Mouse (Mus musculus) MEL (cell line): ENCODE data around the gene Apoc4. TPM values are rescaled to one million over a fixed set of nuclear protein-coding genes. Genes with fewer than 3 reads are reported as not detected.

Source experiments
- DNase-seq: peaks from one replicate; pipeline ENCODE4 v3.0.0; 2011; ENCODE audit warnings: low read depth, low spot score
- H3K27ac ChIP-seq: 2 replicates; pipeline ENCODE4 v1.5.1; 2012; ENCODE audit warnings: low read depth, mild to moderate bottlenecking, control low read depth, low read length, moderate library complexity; ENCODE audit not compliant: control insufficient read depth
- H3K27me3 ChIP-seq, 2 experiments: fragments of 150-350 bp in 1 of 2; sonication (generic) in 1 of 2; 2 replicates each; pipeline ENCODE4 v1.6.1; 2012; ENCODE audit warnings: low read length in 2 of 2, mild to moderate bottlenecking in 2 of 2, improper control_type of control experiment in 1 of 2, moderate library complexity in 1 of 2; ENCODE audit not compliant: insufficient read depth in 2 of 2, control insufficient read depth in 1 of 2
- H3K36me3 ChIP-seq, 2 experiments: 2 replicates each; pipeline ENCODE4 v1.6.1; 2012 to 2014; ENCODE audit warnings: low read length in 2 of 2, improper control_type of control experiment in 1 of 2, inconsistent platforms in 1 of 2, mild to moderate bottlenecking in 1 of 2; ENCODE audit not compliant: insufficient read depth in 2 of 2, control insufficient read depth in 1 of 2
- H3K4me1 ChIP-seq, 2 experiments: fragments of 150-350 bp in 1 of 2; sonication (generic) in 1 of 2; 2 replicates each; pipeline ENCODE4 v1.6.1; 2012; ENCODE audit warnings: low read length in 2 of 2, improper control_type of control experiment in 1 of 2, mild to moderate bottlenecking in 1 of 2; ENCODE audit not compliant: insufficient read depth in 2 of 2, control insufficient read depth in 1 of 2
- H3K4me3 ChIP-seq, 2 experiments: fragments of 150-350 bp in 1 of 2; sonication (generic) in 1 of 2; 2 replicates each; pipeline ENCODE4 v1.5.1; 2012; ENCODE audit warnings: low read depth in 2 of 2, low read length in 2 of 2, mild to moderate bottlenecking in 2 of 2, moderate library complexity in 2 of 2, control low read depth in 1 of 2, improper control_type of control experiment in 1 of 2; ENCODE audit not compliant: control insufficient read depth in 1 of 2, insufficient read depth in 1 of 2
- H3K79me2 ChIP-seq: 2 replicates; pipeline ENCODE4 v1.6.1; 2012; ENCODE audit warnings: mild to moderate bottlenecking, low read length, moderate library complexity; ENCODE audit not compliant: control insufficient read depth, poor library complexity, insufficient read depth
- H3K9ac ChIP-seq: 2 replicates; pipeline ENCODE4 v1.6.1; 2012; ENCODE audit warnings: low read depth, mild to moderate bottlenecking, control low read depth, low read length, moderate library complexity; ENCODE audit not compliant: control insufficient read depth, poor library complexity, severe bottlenecking
- H3K9me3 ChIP-seq: fragments of 150-350 bp; sonication (generic); replicated peaks from 2 replicates; pipeline ENCODE4 v1.6.1; 2012; ENCODE audit warnings: mild to moderate bottlenecking, low read length, improper control_type of control experiment, moderate library complexity; ENCODE audit not compliant: insufficient read depth
- CTCF ChIP-seq, 3 experiments: IDR thresholded peaks in 2 of 3; conservative IDR thresholded peaks in 1 of 3; 2 replicates each; pipeline ENCODE4 v1.5.1; 2011 to 2012; ENCODE audit warnings: low read length in 3 of 3, low read depth in 2 of 3, mild to moderate bottlenecking in 2 of 3, improper control_type of control experiment in 1 of 3, inconsistent platforms in 1 of 3, mixed read lengths in 1 of 3, moderate library complexity in 1 of 3; ENCODE audit not compliant: control insufficient read depth in 1 of 3, insufficient read depth in 1 of 3, poor library complexity in 1 of 3, severe bottlenecking in 1 of 3
- E2F4 ChIP-seq: IDR thresholded peaks from 2 replicates; pipeline ENCODE4 v1.6.1; 2011; ENCODE audit warnings: low read depth, low read length, improper control_type of control experiment, borderline replicate concordance
- ELF1 ChIP-seq: IDR thresholded peaks from 2 replicates; pipeline ENCODE4 v1.6.1; 2014; ENCODE audit warnings: low read depth, mild to moderate bottlenecking, inconsistent platforms, low read length, improper control_type of control experiment, moderate library complexity
- GABPA ChIP-seq: IDR thresholded peaks from 2 replicates; pipeline ENCODE4 v1.6.1; 2012; ENCODE audit warnings: low read depth, mild to moderate bottlenecking, inconsistent platforms, low read length, improper control_type of control experiment, moderate library complexity
- GATA1 ChIP-seq: IDR thresholded peaks from 2 replicates; pipeline ENCODE4 v1.6.1; 2011; ENCODE audit warnings: low read depth, low read length, improper control_type of control experiment
- JUND ChIP-seq: IDR thresholded peaks from 2 replicates; pipeline ENCODE4 v1.6.1; 2011; ENCODE audit warnings: low read depth, mild to moderate bottlenecking, improper control_type of control experiment, low read length
- MXI1 ChIP-seq: IDR thresholded peaks from 2 replicates; pipeline ENCODE4 v1.6.1; 2011; ENCODE audit warnings: mild to moderate bottlenecking, low read depth, low read length, improper control_type of control experiment
- MYB ChIP-seq: IDR thresholded peaks from 2 replicates; pipeline ENCODE4 v1.6.1; 2011; ENCODE audit warnings: mild to moderate bottlenecking, low read depth, low read length, improper control_type of control experiment
- NELFE ChIP-seq: IDR thresholded peaks from 2 replicates; pipeline ENCODE4 v1.6.1; 2011; ENCODE audit warnings: low read depth, low read length, improper control_type of control experiment
- POLR2AphosphoS2 ChIP-seq: IDR thresholded peaks from 2 replicates; pipeline ENCODE4 v1.6.1; 2011; ENCODE audit warnings: low read length, improper control_type of control experiment
- RAD21 ChIP-seq: IDR thresholded peaks from 2 replicates; pipeline ENCODE4 v1.6.1; 2011; ENCODE audit warnings: mild to moderate bottlenecking, low read depth, low read length, improper control_type of control experiment
- SIN3A ChIP-seq: IDR thresholded peaks from 2 replicates; pipeline ENCODE4 v1.6.1; 2012; ENCODE audit warnings: low read length, improper control_type of control experiment, inconsistent platforms
- USF2 ChIP-seq, 2 experiments: IDR thresholded peaks; 2 replicates each; pipeline ENCODE4 v1.6.1; 2011 to 2012; ENCODE audit warnings: improper control_type of control experiment in 2 of 2, low read length in 2 of 2, borderline replicate concordance in 1 of 2, inconsistent platforms in 1 of 2, low read depth in 1 of 2, mild to moderate bottlenecking in 1 of 2; ENCODE audit not compliant: insufficient read depth in 1 of 2
- ZC3H11A ChIP-seq: IDR thresholded peaks from 2 replicates; pipeline ENCODE4 v1.6.1; 2012; ENCODE audit warnings: low read depth, mild to moderate bottlenecking, inconsistent platforms, low read length, improper control_type of control experiment
- ZKSCAN1 ChIP-seq: IDR thresholded peaks from 2 replicates; pipeline ENCODE4 v1.6.1; 2012; ENCODE audit warnings: low read depth, mild to moderate bottlenecking, inconsistent platforms, low read length, improper control_type of control experiment, moderate library complexity
- ZMIZ1 ChIP-seq: IDR thresholded peaks from 2 replicates; pipeline ENCODE4 v1.6.1; 2012; ENCODE audit warnings: low read depth, mild to moderate bottlenecking, inconsistent platforms, low read length, improper control_type of control experiment, moderate library complexity
- polyA plus RNA-seq, 2 experiments: library from polyadenylated mRNA; stranded (reverse) in 1 of 2; unstranded in 1 of 2; fragments of >175 nt in 1 of 2; fragments of >200 nt in 1 of 2; gene quantifications; 2 replicates each; pipeline versions ENCODE4 v1.2.1 to v1.2.4; 2012; ENCODE audit warnings: low replicate concordance in 2 of 2, low read depth in 1 of 2; ENCODE audit not compliant: insufficient read length in 2 of 2, insufficient read depth in 1 of 2, missing spikeins in 1 of 2
- total RNA-seq: library from RNA; depleted of rRNA; stranded (reverse); fragments of 300-350 nt; gene quantifications from 2 replicates; pipeline ENCODE4 v1.2.3, GENCODE M21; 2012

The Apoc4 gene
- total and polyA plus RNA-seq, 3 experiments: not detected

DNA sequence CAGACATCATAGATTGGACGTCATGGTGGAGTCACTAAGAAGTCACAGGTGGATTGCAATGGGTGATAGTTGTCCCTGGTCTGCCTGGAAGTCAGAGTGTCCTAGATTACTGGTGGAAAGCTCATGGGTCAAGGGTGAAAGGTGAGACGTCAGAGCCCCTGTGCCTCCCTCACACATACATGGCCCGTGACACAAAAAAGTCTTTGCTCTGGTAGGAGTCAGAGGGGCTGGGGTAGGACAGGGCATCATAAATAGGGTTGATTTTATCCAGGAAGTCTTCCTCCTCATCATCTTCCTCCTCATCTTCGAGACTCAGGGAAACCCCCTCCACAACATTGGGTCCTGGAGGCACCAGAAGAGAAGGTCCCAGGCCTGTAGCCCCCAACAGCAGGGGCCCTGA is 36.1 kb upstream of the Apoc4 start:
- Histone ChIP-seq H3K79me2 (peaks cover 20% of the 10 kb centered on the region), H3K36me3 (peaks cover 0 to 14% of the 10 kb centered on the region in 2 experiments; a peak in 3 of 4 replicates), H3K9ac (no peak overlapping the region; the same call in 1 of the 2 replicates), H3K27me3 (no peaks in the 10 kb centered on the region), H3K27ac (no peak overlapping the region; the same call in 1 of the 2 replicates), H3K9me3 (no peaks in the 10 kb centered on the region), H3K4me3 (no peak overlapping the region), H3K4me1 (peaks cover 0 to 22% of the 10 kb centered on the region in 2 experiments; a peak in 2 of 4 replicates)
- TF ChIP-seq ZC3H11A: no peak
- no peak for TF ChIP-seq GABPA
- TF ChIP-seq MXI1: no peak
- no peak for TF ChIP-seq POLR2AphosphoS2
- no peak for DNase-seq

DNA sequence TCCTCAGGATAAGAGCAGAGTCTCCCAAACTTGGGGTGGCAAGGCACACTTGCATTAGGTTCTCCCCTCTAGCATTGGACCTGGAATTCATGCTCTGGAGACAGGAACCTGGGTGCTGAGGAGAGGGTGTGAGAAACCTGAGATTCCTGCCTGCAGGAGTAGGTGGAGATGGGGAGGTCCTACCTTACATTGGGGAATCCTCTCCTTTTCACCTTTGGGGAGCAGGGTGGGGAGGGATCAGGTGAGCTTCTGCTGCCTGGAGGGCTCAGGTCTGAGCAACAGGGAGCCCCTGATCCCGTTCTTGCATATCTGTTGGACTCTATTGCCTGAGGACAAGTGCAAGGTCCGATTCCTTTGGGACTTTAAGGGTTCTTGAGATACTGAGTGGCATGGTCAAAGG is 35.5 kb upstream of the Apoc4 start:
- Histone ChIP-seq H3K27ac (peak overlapping the region; percentile 99), H3K4me1 (peaks cover 0 to 21% of the 10 kb centered on the region in 2 experiments; a peak in 2 of 4 replicates), H3K9me3 (no peaks in the 10 kb centered on the region), H3K9ac (peak overlapping the region; percentile 83), H3K36me3 (peaks cover 3 to 14% of the 10 kb centered on the region in 2 experiments; a peak in 3 of 4 replicates), H3K4me3 (peak overlapping the region; percentile 38 to 63), H3K79me2 (peaks cover 20% of the 10 kb centered on the region), H3K27me3 (no peaks in the 10 kb centered on the region)
- no peak for TF ChIP-seq MXI1
- no peak for TF ChIP-seq E2F4
- no peak for TF ChIP-seq ZKSCAN1
- TF ChIP-seq ZMIZ1: no peak
- TF ChIP-seq SIN3A: no peak
- no peak for TF ChIP-seq MYB
- TF ChIP-seq ZC3H11A: no peak
- no peak for TF ChIP-seq USF2 (IDR thresholded peaks at IDR 0.05; ENCODE audit: borderline replicate concordance in 1 of 2, insufficient read depth in 1 of 2, low read depth in 1 of 2, low read length in 2 of 2)
- no peak for TF ChIP-seq CTCF (IDR thresholded peaks at IDR 0.05 in 2 of 3, conservative IDR thresholded peaks at IDR 0.05 in 1 of 3; ENCODE audit: control insufficient read depth in 1 of 3, insufficient read depth in 1 of 3, low read depth in 2 of 3, low read length in 3 of 3, poor library complexity in 1 of 3, severe bottlenecking in 1 of 3)
- no peak for TF ChIP-seq RAD21
- TF ChIP-seq ELF1: no peak
- TF ChIP-seq GATA1: no peak
- TF ChIP-seq JUND: no peak
- no peak for TF ChIP-seq NELFE
- DNase-seq: no peak
